Mouse (Mus musculus): Measurements from ENCODE around the gene Gm20388. TPM values are rescaled to one million over a fixed set of nuclear protein-coding genes. Genes with fewer than 3 reads are reported as not detected.

The Gm20388 gene
- total RNA-seq, 1 experiment from 2014 or later, result 35.7 TPM

GRCm38 (mm10) chr8:122423217-122423616 lies 2512.6 kb downstream of the Gm20388 start:
- ATAC-seq (replicated peaks; ENCODE audit: low read depth, poor library complexity, severe bottlenecking), result no peak

- no peak for ATAC-seq (replicated peaks; ENCODE audit: low read depth, poor library complexity, severe bottlenecking)
These were observed 2513.0 kb downstream of the Gm20388 start for GRCm38 (mm10) chr8:122423659-122424058.

- ATAC-seq (replicated peaks; ENCODE audit: low read depth, poor library complexity, severe bottlenecking), result no peak
These were observed 2515.5 kb downstream of the Gm20388 start for GRCm38 (mm10) chr8:122426145-122426544.

GRCm38 (mm10) chr8:122427607-122428006 lies 2517.0 kb downstream of the Gm20388 start:
- no peak for ATAC-seq (replicated peaks; ENCODE audit: low read depth, poor library complexity, severe bottlenecking)

GRCm38 (mm10) chr8:122428163-122428562 lies 2517.5 kb downstream of the Gm20388 start:
- ATAC-seq (replicated peaks; ENCODE audit: low read depth, poor library complexity, severe bottlenecking), result no peak

- ATAC-seq (replicated peaks; ENCODE audit: low read depth, poor library complexity, severe bottlenecking), result peak; percentile 63
These were observed 2519.5 kb downstream of the Gm20388 start for GRCm38 (mm10) chr8:122430058-122430636.

- ATAC-seq (replicated peaks; ENCODE audit: low read depth, poor library complexity, severe bottlenecking), result no peak
These were observed 2520.0 kb downstream of the Gm20388 start for GRCm38 (mm10) chr8:122430646-122431045.

GRCm38 (mm10) chr8:122431694-122432442 lies 2521.2 kb downstream of the Gm20388 start:
- no peak for ATAC-seq (replicated peaks; ENCODE audit: low read depth, poor library complexity, severe bottlenecking)

- ATAC-seq (replicated peaks; ENCODE audit: low read depth, poor library complexity, severe bottlenecking), result peak; percentile 64
These were observed 2522.0 kb downstream of the Gm20388 start, which contains the start of gene Cyba for GRCm38 (mm10) chr8:122432443-122433268. Cyba (minus strand) TSS chr8:122432930.

GRCm38 (mm10) chr8:122433269-122433905 lies 2522.7 kb downstream of the Gm20388 start:
- ATAC-seq (replicated peaks; ENCODE audit: low read depth, poor library complexity, severe bottlenecking), result peak; percentile 30

- no peak for ATAC-seq (replicated peaks; ENCODE audit: low read depth, poor library complexity, severe bottlenecking)
These were observed 2524.7 kb downstream of the Gm20388 start for GRCm38 (mm10) chr8:122435375-122435774.

GRCm38 (mm10) chr8:122436146-122436545 lies 2525.5 kb downstream of the Gm20388 start:
- no peak for ATAC-seq (replicated peaks; ENCODE audit: low read depth, poor library complexity, severe bottlenecking)

GRCm38 (mm10) chr8:122436586-122437125 lies 2526.0 kb downstream of the Gm20388 start:
- no peak for ATAC-seq (replicated peaks; ENCODE audit: low read depth, poor library complexity, severe bottlenecking)

GRCm38 (mm10) chr8:122437708-122438331 lies 2527.2 kb downstream of the Gm20388 start:
- 0 out of 2 replicates have a peak, but pooled peaks have one; percentile 6 for ATAC-seq (replicated peaks; ENCODE audit: low read depth, poor library complexity, severe bottlenecking)

- ATAC-seq (replicated peaks; ENCODE audit: low read depth, poor library complexity, severe bottlenecking), result no peak
These were observed 2528.7 kb downstream of the Gm20388 start for GRCm38 (mm10) chr8:122439336-122439735.

- no peak for ATAC-seq (replicated peaks; ENCODE audit: low read depth, poor library complexity, severe bottlenecking)
These were observed 2530.7 kb downstream of the Gm20388 start for GRCm38 (mm10) chr8:122441326-122441725.

GRCm38 (mm10) chr8:122442356-122442755 lies 2531.7 kb downstream of the Gm20388 start:
- ATAC-seq (replicated peaks; ENCODE audit: low read depth, poor library complexity, severe bottlenecking), result no peak

- ATAC-seq (replicated peaks; ENCODE audit: low read depth, poor library complexity, severe bottlenecking), result no peak
These were observed 2532.1 kb downstream of the Gm20388 start for GRCm38 (mm10) chr8:122442781-122443180.

- peak; percentile 91 for ATAC-seq (replicated peaks; ENCODE audit: low read depth, poor library complexity, severe bottlenecking)
These were observed 2532.8 kb downstream of the Gm20388 start, which contains the start of gene Mvd for GRCm38 (mm10) chr8:122443262-122444006. Mvd (minus strand) TSS chr8:122443422.

Measured in common myeloid progenitor, adult 5-6 weeks (primary cell).